Mouse (Mus musculus) ES-E14 (cell line): ENCODE measurements around the gene Krtap2-4.
"Not testable (repeated sequence)": the region's sequence is repeated elsewhere in the genome, so short reads cannot be mapped to it uniquely, and the experiment has no call there.

Experiments used
- CHD2 ChIP-seq: IDR thresholded peaks from 2 replicates; pipeline ENCODE4 v1.6.1; 2014; ENCODE audit warnings: mild to moderate bottlenecking, low read depth, low read length, inconsistent platforms
- HCFC1 ChIP-seq: IDR thresholded peaks from 2 replicates; pipeline ENCODE4 v1.6.1; 2012; ENCODE audit warnings: low read length, inconsistent platforms, borderline replicate concordance; ENCODE audit not compliant: insufficient read depth

GRCm38 (mm10) chr11:99603208-99603607, 11.4 kb downstream of the Krtap2-4 start, which contains the start of gene Gm11938:
- TF ChIP-seq CHD2, HCFC1: not testable (repeated sequence)
